Mouse (Mus musculus) kidney, adult 2 months (tissue): ENCODE results near the gene Mok. TPM values are rescaled to one million over a fixed set of nuclear protein-coding genes. Genes with fewer than 3 reads are reported as not detected.
"Not testable (repeated sequence)": the region's sequence is repeated elsewhere in the genome, so short reads cannot be mapped to it uniquely, and the experiment has no call there.

Experiments used
- DNase-seq: peaks from one replicate; pipeline ENCODE4 v3.0.0; 2021
- H3K27ac ChIP-seq: fragments of 200-500 bp; 2 replicates; pipeline ENCODE4 v1.5.1; 2012; ENCODE audit warnings: low read depth, low read length, control low read depth, inconsistent platforms; ENCODE audit not compliant: insufficient read depth
- H3K27me3 ChIP-seq: fragments of 200-500 bp; replicated peaks from 2 replicates; pipeline ENCODE4 v1.6.1; 2012; ENCODE audit warnings: mild to moderate bottlenecking, moderate library complexity, low read length, inconsistent platforms; ENCODE audit not compliant: control insufficient read depth, insufficient read depth
- H3K36me3 ChIP-seq: fragments of 200-500 bp; 2 replicates; pipeline ENCODE4 v1.6.1; 2012; ENCODE audit warnings: mild to moderate bottlenecking, moderate library complexity, low read length, inconsistent platforms; ENCODE audit not compliant: control insufficient read depth, insufficient read depth
- H3K4me1 ChIP-seq: fragments of 200-500 bp; 2 replicates; pipeline ENCODE4 v1.6.1; 2011; ENCODE audit warnings: low read length; ENCODE audit not compliant: control insufficient read depth, insufficient read depth
- H3K4me3 ChIP-seq: fragments of 200-500 bp; 2 replicates; pipeline ENCODE4 v1.5.1; 2011; ENCODE audit warnings: mild to moderate bottlenecking, low read depth, low read length, control low read depth; ENCODE audit not compliant: insufficient read depth
- CTCF ChIP-seq: fragments of 200-500 bp; conservative IDR thresholded peaks from 2 replicates; pipeline ENCODE4 v1.5.1; 2011; ENCODE audit warnings: low read depth, mild to moderate bottlenecking, control low read depth, low read length, moderate library complexity, mixed read lengths; ENCODE audit not compliant: insufficient read depth, insufficient read length
- POLR2A ChIP-seq: fragments of 200-500 bp; IDR thresholded peaks from one replicate; pipeline ENCODE4 v1.6.1; 2011; ENCODE audit warnings: low read depth, low read length, control low read depth
- WGBS: fragments of 180-500 bp; shearing (Covaris S2); methylation state at CpG from one replicate; pipeline ENCODE4 v1.1.7; 2018; 5-methylcytosine and 5-hydroxymethylcytosine counted together
- polyA plus RNA-seq: library from polyadenylated mRNA; depleted of rRNA; stranded (reverse); fragments of >200 nt; gene quantifications from 2 replicates; pipeline ENCODE4 v1.2.3, GENCODE M21; 2012

The Mok gene
- polyA plus RNA-seq, 1 experiment = 9.8 TPM

- Histone ChIP-seq H3K4me3 (no peak overlapping the region), H3K36me3 (peaks cover 2% of the 10 kb centered on the region; the same call in 1 of the 2 replicates), H3K27ac (no peak overlapping the region), H3K27me3 (no peaks in the 10 kb centered on the region), H3K4me1 (no peaks in the 10 kb centered on the region)
- DNase-seq = no peak
- TF ChIP-seq POLR2A (no peak), CTCF (no peak)
- 93% methylated on average over 2 of the region's 2 CpGs for WGBS
Observed at GRCm38 (mm10) chr12:110875351-110875750, 34.6 kb upstream of the Mok start.

GRCm38 (mm10) chr12:110871247-110871646, 30.5 kb upstream of the Mok start:
- Histone ChIP-seq H3K36me3 (peaks cover 2% of the 10 kb centered on the region; the same call in 1 of the 2 replicates), H3K4me3 (no peak overlapping the region), H3K27me3 (no peaks in the 10 kb centered on the region), H3K4me1 (no peaks in the 10 kb centered on the region), H3K27ac (no peak overlapping the region)
- DNase-seq = no peak
- TF ChIP-seq POLR2A = no peak
- TF ChIP-seq CTCF = no peak
- WGBS = 97% methylated on average over 5 of the region's 5 CpGs

- Histone ChIP-seq H3K36me3 (peaks cover 2% of the 10 kb centered on the region; the same call in 1 of the 2 replicates), H3K4me3 (no peak overlapping the region), H3K4me1 (no peaks in the 10 kb centered on the region), H3K27ac (no peak overlapping the region), H3K27me3 (no peaks in the 10 kb centered on the region)
- 88% methylated on average over 4 of the region's 4 CpGs for WGBS
- TF ChIP-seq POLR2A = no peak
- TF ChIP-seq CTCF = no peak
- no peak for DNase-seq
Observed at GRCm38 (mm10) chr12:110870107-110870506, 29.4 kb upstream of the Mok start.

GRCm38 (mm10) chr12:110865989-110866388, 25.2 kb upstream of the Mok start:
- 80% methylated on average over 10 of the region's 10 CpGs for WGBS
- no peak for TF ChIP-seq CTCF
- TF ChIP-seq POLR2A = no peak
- Histone ChIP-seq H3K27ac (no peak overlapping the region), H3K36me3 (no peaks in the 10 kb centered on the region; the same call in 1 of the 2 replicates), H3K4me1 (no peaks in the 10 kb centered on the region), H3K4me3 (no peak overlapping the region), H3K27me3 (no peaks in the 10 kb centered on the region)
- no peak for DNase-seq

GRCm38 (mm10) chr12:110865571-110865970, 24.8 kb upstream of the Mok start:
- H3K27me3 ChIP-seq = no peaks in the 10 kb centered on the region
- no peak overlapping the region for H3K4me3 ChIP-seq
- no peak overlapping the region for H3K27ac ChIP-seq
- TF ChIP-seq POLR2A (no peak), CTCF (no peak)
- WGBS = 79% methylated on average over 6 of the region's 6 CpGs
- no peak for DNase-seq
- no peaks in the 10 kb centered on the region; the same call in 1 of the 2 replicates for H3K36me3 ChIP-seq
- no peaks in the 10 kb centered on the region for H3K4me1 ChIP-seq

GRCm38 (mm10) chr12:110864008-110864407, 23.3 kb upstream of the Mok start:
- Histone ChIP-seq H3K27ac (no peak overlapping the region), H3K4me3 (no peak overlapping the region), H3K4me1 (no peaks in the 10 kb centered on the region), H3K36me3 (no peaks in the 10 kb centered on the region; the same call in 1 of the 2 replicates), H3K27me3 (no peaks in the 10 kb centered on the region)
- 94% methylated on average over 6 of the region's 6 CpGs for WGBS
- DNase-seq = no peak
- TF ChIP-seq CTCF = no peak
- TF ChIP-seq POLR2A = no peak

- no peaks in the 10 kb centered on the region for H3K27me3 ChIP-seq
- 69% methylated on average over 7 of the region's 7 CpGs for WGBS
- DNase-seq = no peak
- TF ChIP-seq POLR2A = no peak
- no peak for TF ChIP-seq CTCF
- no peak overlapping the region for H3K27ac ChIP-seq
- H3K4me3 ChIP-seq = no peak overlapping the region
- H3K36me3 ChIP-seq = no peaks in the 10 kb centered on the region
- H3K4me1 ChIP-seq = no peaks in the 10 kb centered on the region
Observed at GRCm38 (mm10) chr12:110861256-110861655, 20.5 kb upstream of the Mok start.

GRCm38 (mm10) chr12:110860293-110860692, 19.6 kb upstream of the Mok start:
- Histone ChIP-seq H3K36me3 (no peaks in the 10 kb centered on the region), H3K27me3 (no peaks in the 10 kb centered on the region), H3K27ac (no peak overlapping the region), H3K4me1 (no peaks in the 10 kb centered on the region), H3K4me3 (no peak overlapping the region)
- TF ChIP-seq CTCF = no peak
- no peak for TF ChIP-seq POLR2A
- DNase-seq = no peak

- H3K4me1 ChIP-seq, H3K4me3 ChIP-seq, H3K27me3 ChIP-seq, H3K27ac ChIP-seq, H3K36me3 ChIP-seq: not testable (repeated sequence)
- peak; percentile 25 for DNase-seq
- WGBS = 96% methylated on average over 15 of the region's 15 CpGs
Observed at GRCm38 (mm10) chr12:110858681-110859080, 17.9 kb upstream of the Mok start.
